Comparison of ENCODE assay signal across 7 mouse cellular contexts in the genomic region with DNA sequence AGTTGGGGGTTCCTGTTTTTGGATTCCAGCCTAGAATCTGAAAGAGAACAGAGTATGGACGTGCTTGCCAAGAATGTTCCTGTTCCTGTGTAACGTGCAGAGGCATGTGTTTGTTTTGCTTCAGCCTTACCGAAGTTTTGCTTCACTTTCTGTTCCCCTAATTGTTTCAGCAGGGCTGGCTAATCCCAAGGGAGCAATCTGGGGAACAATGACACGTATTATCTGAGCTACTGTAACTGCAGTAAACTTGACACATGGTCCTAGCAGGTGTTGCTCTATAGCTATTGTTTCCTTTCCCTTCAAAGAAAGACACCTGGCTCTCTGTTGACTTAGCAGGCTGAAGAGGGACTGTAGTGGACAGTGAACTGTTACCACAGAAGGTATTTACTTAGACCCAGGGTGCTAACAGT. TPM values are rescaled to one million over a fixed set of nuclear protein-coding genes. Genes with fewer than 3 reads are reported as not detected.
A peak's percentile ranks its signal among the peaks of the same experiment; 100 is the strongest.
DNase-seq lines count a peak whose midpoint lies in the region; ATAC-seq and TF ChIP-seq lines count a peak whose summit lies in the region.

No protein-coding gene starts in this region.

- peak; percentile 47 for DNase-seq in lung, embryonic 14.5 days
- no peak for DNase-seq in lung, adult 2 months
- DNase-seq in skeletal muscle tissue, adult 2 months (ENCODE audit: low read depth, low spot score), result peak; percentile 56
- no peak for DNase-seq in ovary, postnatal 36 days (ENCODE audit: low spot score)
- DNase-seq in layer of hippocampus, adult 9-11 months, result no peak

- no peaks in the 10 kb centered on the region for H3K27me3 ChIP-seq in lung, embryonic 14.5 days (ENCODE audit: insufficient read depth, low read length)
- no peaks in the 10 kb centered on the region for H3K27me3 ChIP-seq in intestine, postnatal 0 days (replicated peaks; ENCODE audit: control insufficient read depth, insufficient read depth, low read length)

- H3K4me2 ChIP-seq in lung, embryonic 14.5 days, result no peak overlapping the region
- peak overlapping the region; percentile 33; the same call in 1 of the 2 replicates for H3K4me2 ChIP-seq in intestine, postnatal 0 days (replicated peaks; ENCODE audit: low read depth)

- H3K36me3 ChIP-seq in lung, embryonic 14.5 days (ENCODE audit: insufficient read depth), result no peaks in the 10 kb centered on the region
- no peaks in the 10 kb centered on the region for H3K36me3 ChIP-seq in intestine, postnatal 0 days (ENCODE audit: control insufficient read depth, insufficient read depth)

- no peak for TF ChIP-seq POLR2A in lung, adult 2 months (IDR thresholded peaks at IDR 0.05; ENCODE audit: borderline replicate concordance, extremely low read depth, low read depth, low read length)

- peak overlapping the region; percentile 59 for H3K27ac ChIP-seq in lung, embryonic 14.5 days (ENCODE audit: low read depth)
- H3K27ac ChIP-seq in intestine, postnatal 0 days (ENCODE audit: low read depth, low read length), result peak overlapping the region; percentile 43

- no peak overlapping the region for H3K4me3 ChIP-seq in lung, embryonic 14.5 days (ENCODE audit: low read depth, low read length)
- H3K4me3 ChIP-seq in lung, adult 2 months (replicated peaks; ENCODE audit: extremely low read depth, low read depth, low read length), result no peak overlapping the region
- H3K4me3 ChIP-seq in intestine, postnatal 0 days (ENCODE audit: low read depth, low read length), result no peak overlapping the region

- no peaks in the 10 kb centered on the region for H3K9me3 ChIP-seq in lung, embryonic 14.5 days (ENCODE audit: low read depth, low read length)
- no peaks in the 10 kb centered on the region for H3K9me3 ChIP-seq in intestine, postnatal 0 days (ENCODE audit: control insufficient read depth)

- TF ChIP-seq CTCF in lung, embryonic 14.5 days (IDR thresholded peaks at IDR 0.05; ENCODE audit: low read depth), result no peak
- no peak for TF ChIP-seq CTCF in lung, adult 2 months (IDR thresholded peaks at IDR 0.05; ENCODE audit: insufficient read depth, low read length)
- no peak for TF ChIP-seq CTCF in intestine, postnatal 0 days (IDR thresholded peaks at IDR 0.05; ENCODE audit: low read depth)

- peak; percentile 85 for ATAC-seq in lung, embryonic 14.5 days (ENCODE audit: insufficient read depth)
- peak; percentile 82 for ATAC-seq in granulocyte monocyte progenitor cell, adult 5-6 weeks (replicated peaks; ENCODE audit: poor library complexity, severe bottlenecking)
- peak; percentile 87 for ATAC-seq in intestine, postnatal 0 days

- no peak overlapping the region for H3K9ac ChIP-seq in lung, embryonic 14.5 days
- H3K9ac ChIP-seq in intestine, postnatal 0 days (ENCODE audit: low read depth, low read length), result no peak overlapping the region

- H3K4me1 ChIP-seq in lung, embryonic 14.5 days (ENCODE audit: insufficient read depth), result no peaks in the 10 kb centered on the region
- H3K4me1 ChIP-seq in lung, adult 2 months (ENCODE audit: control insufficient read depth, insufficient read depth, low read length), result peaks cover 11% of the 10 kb centered on the region
- 0 out of 2 replicates have a peak, but pooled peaks cover 5% of the 10 kb centered on the region for H3K4me1 ChIP-seq in intestine, postnatal 0 days (replicated peaks; ENCODE audit: control insufficient read depth, insufficient read depth, low read length)

- WGBS in lung, embryonic 14.5 days, result 12% methylated on average over 4 of the region's 4 CpGs
- WGBS in lung, adult 2 months, result 4% methylated on average over 4 of the region's 4 CpGs
- 5% methylated on average over 4 of the region's 4 CpGs for WGBS in intestine, postnatal 0 days

RNA-seq across cellular contexts. Expression of gene Fam13a, which starts 25.3 kb away (rescaled TPM):
- 13.7 and 18.1 TPM in 2 replicates for polyA plus RNA-seq in lung, embryonic 14.5 days (2014; fragmentation: Nextera tagmentation; extraction: Ambion mirVana)
- 7.8 and 8.4 TPM in 2 replicates for polyA plus RNA-seq in lung, adult 2 months (2012; rRNA removed)
- 0.24 TPM in 1 of 2 replicates, not detected in the other for total RNA-seq in granulocyte monocyte progenitor cell, adult 5-6 weeks (2014; fragmentation: Nextera tagmentation)
- total RNA-seq in granulocyte monocyte progenitor cell, adult 5-6 weeks (2017), result not detected in 2 replicates
- 49.9 and 57.0 TPM in 2 replicates for polyA plus RNA-seq in intestine, postnatal 0 days (2015; fragmentation: Nextera tagmentation; extraction: Ambion mirVana)

Comparison
In these comparisons a context has a peak if more than half of its experiments do, and no peak if none do; other contexts are left out.
1. DNase-seq: peak in lung, embryonic 14.5 days (single experiment) and skeletal muscle tissue, adult 2 months (single experiment); none in lung, adult 2 months (single experiment), ovary, postnatal 36 days (single experiment) and layer of hippocampus, adult 9-11 months (single experiment).
2. Peak in every context shown above with its lines, with median percentiles within 50 percentile points of each other: ATAC-seq.